Comparison of ENCODE assay signal across 29 mouse cellular contexts in the genomic region with DNA sequence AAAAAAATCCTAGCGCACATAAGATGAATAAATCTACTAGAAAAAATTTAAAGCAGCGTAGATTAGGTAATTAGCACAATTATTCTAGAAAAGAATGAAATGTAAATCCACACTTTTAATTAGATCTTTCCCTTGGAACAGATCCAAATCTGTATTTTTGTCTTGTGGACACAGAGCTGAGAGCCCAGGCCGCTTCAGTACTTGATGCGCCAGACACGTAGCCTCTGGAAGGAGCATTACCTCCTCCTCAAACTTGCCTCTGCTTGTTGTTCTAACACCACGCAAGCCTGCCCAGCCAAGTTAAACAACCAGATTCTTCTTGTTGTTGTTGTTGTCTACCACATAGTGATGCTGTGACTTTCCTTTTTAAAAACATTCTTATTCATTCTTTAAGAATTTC.
"Had no signal": no experiment of that assay in that cellular context is flagged by ENCODE, and none has a peak within 500 bp of the region (broad histone marks: within the 10 kb centered on the region; RNA-seq: fewer than 3 reads in every experiment).

No protein-coding gene starts in this region.

- ATAC-seq: forebrain, embryonic 13.5 days; forebrain, embryonic 15.5 days; forebrain, embryonic 16.5 days; forebrain, postnatal 0 days had no signal

- H3K9me3 ChIP-seq: embryonic facial prominence, embryonic 13.5 days; embryonic facial prominence, embryonic 15.5 days; forebrain, embryonic 13.5 days; forebrain, embryonic 15.5 days; heart, embryonic 10.5 days had no signal

- H3K9ac ChIP-seq: embryonic facial prominence, embryonic 12.5 days; embryonic facial prominence, embryonic 13.5 days; embryonic facial prominence, embryonic 15.5 days; forebrain, embryonic 12.5 days; forebrain, embryonic 13.5 days; forebrain, embryonic 15.5 days; forebrain, postnatal 0 days had no signal

- DNase-seq: cerebellum, adult 2 months; cerebellum, adult 8-10 months; cerebellum, adult 9-10 months; cerebellum, adult 9-11 months; cerebellum, postnatal 10 days; cerebellum, postnatal 14 days; cerebellum, postnatal 25 days; cerebellum, postnatal 36 days; embryo, embryonic 11 days; forebrain, postnatal 0 days; gastrocnemius, adult 2 months; gastrocnemius, postnatal 10 days; gastrocnemius, postnatal 14 days; gastrocnemius, postnatal 25 days; gastrocnemius, postnatal 36 days; heart, adult 11 months; heart, adult 18-20 months; heart, adult 2 months had no signal

- H3K36me3 ChIP-seq: embryonic facial prominence, embryonic 12.5 days; embryonic facial prominence, embryonic 13.5 days; embryonic facial prominence, embryonic 15.5 days; forebrain, embryonic 10.5 days; forebrain, embryonic 12.5 days; forebrain, embryonic 15.5 days; heart, embryonic 10.5 days had no signal

- H3K4me2 ChIP-seq: embryonic facial prominence, embryonic 12.5 days; embryonic facial prominence, embryonic 13.5 days; embryonic facial prominence, embryonic 15.5 days; forebrain, embryonic 12.5 days; forebrain, embryonic 13.5 days; forebrain, embryonic 15.5 days; heart, embryonic 11.5 days had no signal

- H3K4me3 ChIP-seq: embryonic facial prominence, embryonic 12.5 days; embryonic facial prominence, embryonic 13.5 days; embryonic facial prominence, embryonic 15.5 days; erythroblast, embryonic 14.5 days; forebrain, embryonic 10.5 days; forebrain, embryonic 12.5 days; forebrain, embryonic 13.5 days; forebrain, embryonic 15.5 days; gastrocnemius, adult 2 months; heart, adult 2 months; heart, embryonic 10.5 days had no signal

- H3K27ac ChIP-seq: embryonic facial prominence, embryonic 12.5 days; embryonic facial prominence, embryonic 13.5 days; embryonic facial prominence, embryonic 15.5 days; forebrain, embryonic 10.5 days; forebrain, embryonic 12.5 days; forebrain, embryonic 13.5 days; forebrain, embryonic 15.5 days; gastrocnemius, adult 2 months; heart, adult 2 months; heart, embryonic 10.5 days had no signal

- H3K27me3 ChIP-seq: embryonic facial prominence, embryonic 12.5 days; embryonic facial prominence, embryonic 13.5 days; embryonic facial prominence, embryonic 15.5 days; forebrain, embryonic 13.5 days; forebrain, embryonic 15.5 days had no signal

- H3K4me1 ChIP-seq: embryonic facial prominence, embryonic 13.5 days; embryonic facial prominence, embryonic 15.5 days; forebrain, embryonic 12.5 days; forebrain, embryonic 15.5 days had no signal
